Mouse (Mus musculus): Measurements from ENCODE around the gene Katnbl1.

GRCm38 (mm10) chr2:112390843-112391242 is 11.8 kb downstream of the Katnbl1 start:
- TF ChIP-seq CTCF (IDR thresholded peaks at IDR 0.05; ENCODE audit: low read depth) (no peak), EP300 (IDR thresholded peaks at IDR 0.05; ENCODE audit: low read depth) (no peak)

All from liver, embryonic 14.5 days (tissue).